In the genomic region with DNA sequence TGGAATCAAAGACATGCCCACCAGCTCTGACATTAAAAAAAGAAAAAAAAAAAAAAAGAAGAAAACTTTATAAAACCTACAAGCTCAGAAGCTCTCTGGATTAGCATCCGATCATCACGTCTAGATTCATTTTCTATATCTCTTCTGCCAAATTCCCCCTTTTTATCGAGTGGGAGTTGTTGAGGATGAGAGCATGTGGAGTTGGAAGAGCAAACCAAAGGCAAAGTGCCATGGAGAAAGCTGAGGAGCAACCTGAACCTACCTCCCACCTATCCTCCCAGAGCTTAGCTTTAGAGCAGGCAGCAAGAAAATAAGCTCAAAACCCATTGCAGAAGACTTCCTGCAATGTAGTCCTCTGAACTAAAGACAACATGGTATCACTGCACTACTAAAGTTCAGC, we compare ENCODE assay signal across 15 mouse cellular contexts. TPM values are rescaled to one million over a fixed set of nuclear protein-coding genes. Genes with fewer than 3 reads are reported as not detected.
"Had no signal": no experiment of that assay in that cellular context is flagged by ENCODE, and none has a peak within 500 bp of the region (broad histone marks: within the 10 kb centered on the region; RNA-seq: fewer than 3 reads in every experiment).

No protein-coding gene starts in this region.

- DNase-seq: lung, adult 18-20 months; lung, embryonic 14.5 days; lung, postnatal 10 days; lung, postnatal 4 days; midbrain, embryonic 14.5 days; retina, postnatal 1 day; right cerebral cortex, postnatal 25 days; right cerebral cortex, postnatal 4 days; spleen, adult 18-20 months; thymus, adult 2 months; thymus, postnatal 25 days; thymus, postnatal 4 days had no signal

- ATAC-seq: midbrain, embryonic 16.5 days had no signal

RNA-seq across cellular contexts. Expression of gene Adam21, which starts 4.1 kb away (rescaled TPM):
- total RNA-seq: megakaryocyte, adult 5-6 weeks; megakaryocyte-erythroid progenitor cell, adult 5-6 weeks had no signal
